Mouse (Mus musculus) neutrophil, adult 5-6 weeks (primary cell): ENCODE data around the gene Asap3. TPM values are rescaled to one million over a fixed set of nuclear protein-coding genes. Genes with fewer than 3 reads are reported as not detected.

Source experiments
- ATAC-seq: fragments of 151-379, 151-347 bp; 2 replicates; pipeline ENCODE4 v1.8.0; 2017; ENCODE audit warnings: mild to moderate bottlenecking, moderate TSS enrichment; ENCODE audit not compliant: insufficient number of reproducible peaks, poor library complexity, low FRiP score, severe bottlenecking; ENCODE audit errors: extremely low read depth
- total RNA-seq: library from RNA; stranded (forward); fragments of 200-1000 nt; gene quantifications from 2 replicates; pipeline ENCODE4 v1.2.3, GENCODE M21; 2017

Gene Asap3
- total RNA-seq, 1 experiment from 2014 or later: 0.12 TPM

DNA sequence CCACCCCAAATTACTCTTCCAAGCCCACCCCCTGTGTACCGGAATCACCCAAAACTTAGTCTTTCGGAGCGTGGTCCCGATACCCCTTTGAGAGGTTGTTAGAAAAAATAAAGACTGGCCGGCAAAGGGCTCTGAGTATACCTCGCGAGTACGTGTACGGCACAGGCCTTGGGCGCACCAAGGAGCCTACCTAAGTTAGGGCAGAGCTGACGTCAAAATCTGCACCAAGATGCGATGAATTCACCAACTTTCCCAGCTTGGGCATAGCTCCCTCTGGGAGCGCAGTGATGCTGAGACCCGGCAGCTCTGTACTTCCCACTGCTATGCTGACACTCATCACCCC, 41.2 kb downstream of the Asap3 start:
- ATAC-seq: no peak

DNA sequence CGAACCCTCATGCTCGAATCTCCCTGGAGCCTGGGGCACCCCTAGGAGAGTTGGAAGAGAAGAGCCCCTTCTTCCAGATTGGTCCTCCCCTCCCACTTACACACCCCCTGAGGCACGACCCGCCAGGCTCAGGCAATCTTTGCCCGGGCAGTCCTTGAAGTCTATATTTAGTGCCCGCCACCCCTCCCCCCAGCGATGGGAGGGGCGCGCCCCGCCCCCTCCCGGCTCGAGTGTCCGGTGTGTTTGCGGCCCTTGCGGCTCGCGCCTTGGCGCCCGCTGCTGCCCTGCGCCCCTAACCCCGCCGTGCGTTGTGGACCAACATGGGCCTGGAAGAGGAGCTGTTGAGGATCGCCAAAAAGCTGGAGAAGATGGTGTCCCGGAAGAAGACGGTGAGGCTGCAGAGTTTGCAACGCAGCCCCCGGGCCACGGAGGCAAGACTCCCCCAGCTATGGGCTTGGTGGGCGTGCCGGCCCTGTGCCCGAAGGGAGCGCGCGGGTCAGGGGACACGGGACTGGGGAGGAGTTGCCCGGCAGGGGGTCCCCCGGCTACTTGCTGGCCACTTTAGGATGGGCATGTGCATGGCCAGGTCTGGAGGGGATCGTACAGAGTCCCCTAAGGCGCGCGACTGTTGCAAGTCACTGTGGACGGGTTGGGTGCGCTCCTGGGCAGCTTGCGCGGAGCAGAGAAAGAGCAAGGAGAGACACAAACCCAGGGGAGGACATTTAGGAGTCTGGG, 41.7 kb downstream of the Asap3 start, which contains the start of gene Tcea3:
Tcea3 (plus strand) TSS at position 1 of the 735 bp plus-strand sequence.
- ATAC-seq: no peak

DNA sequence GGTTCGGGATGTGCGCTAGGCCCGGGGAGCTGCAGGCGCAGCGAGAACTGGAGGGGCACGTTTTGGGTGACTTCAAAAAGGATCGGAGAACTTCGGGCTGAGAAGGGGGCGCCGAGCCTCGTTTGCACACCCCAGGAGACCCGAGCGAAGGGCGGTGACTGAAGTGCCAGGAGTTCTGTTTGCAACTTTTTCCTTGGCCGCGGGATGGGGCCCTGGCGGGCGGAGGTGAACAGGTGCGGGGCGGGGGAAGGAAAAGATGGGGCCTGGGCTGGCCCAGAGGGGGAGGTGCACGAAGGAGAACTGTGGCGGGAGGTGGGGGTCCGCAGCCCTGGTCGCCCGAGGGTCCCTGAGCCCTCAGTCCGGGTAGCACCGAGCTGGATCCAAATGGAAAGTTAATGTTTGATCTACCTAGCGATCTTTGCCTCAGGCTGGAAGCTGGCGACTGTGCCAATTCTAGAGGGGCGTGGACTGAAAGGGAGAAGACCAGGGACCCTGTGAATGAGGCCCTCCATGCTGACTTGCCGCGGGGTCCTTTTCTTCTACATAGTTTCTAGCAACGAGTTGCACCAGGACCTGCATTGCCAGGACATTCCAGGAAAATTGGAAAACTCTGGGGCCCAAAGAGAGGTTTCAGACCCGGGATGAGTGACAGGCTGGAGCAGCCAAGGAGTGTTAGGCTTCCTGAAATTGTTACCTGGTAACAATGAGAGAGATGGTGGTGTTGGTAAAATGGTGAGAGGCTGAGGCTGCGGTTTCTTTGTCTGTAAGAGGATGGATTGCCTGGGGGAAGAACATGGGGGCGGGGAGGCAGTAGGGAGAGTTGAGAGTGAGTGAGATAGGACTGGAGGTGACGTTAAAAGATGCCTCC, 42.5 kb downstream of the Asap3 start:
- ATAC-seq: no peak

DNA sequence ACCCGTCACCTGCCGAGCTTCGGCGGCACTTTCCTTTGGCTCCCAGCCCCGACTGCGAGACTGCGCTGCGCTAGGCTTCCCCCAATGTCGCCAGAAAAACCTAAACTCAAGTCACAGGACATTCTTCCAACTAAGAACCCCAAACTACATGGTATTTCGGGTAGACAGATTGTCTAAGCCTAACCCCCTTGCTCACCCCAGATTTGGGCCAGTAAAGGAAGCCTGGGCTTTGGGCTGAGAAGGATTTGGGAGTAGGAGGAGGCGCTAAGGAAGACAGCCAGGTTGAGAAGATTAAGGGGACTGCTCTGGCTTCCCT, 43.1 kb downstream of the Asap3 start:
- no peak for ATAC-seq

DNA sequence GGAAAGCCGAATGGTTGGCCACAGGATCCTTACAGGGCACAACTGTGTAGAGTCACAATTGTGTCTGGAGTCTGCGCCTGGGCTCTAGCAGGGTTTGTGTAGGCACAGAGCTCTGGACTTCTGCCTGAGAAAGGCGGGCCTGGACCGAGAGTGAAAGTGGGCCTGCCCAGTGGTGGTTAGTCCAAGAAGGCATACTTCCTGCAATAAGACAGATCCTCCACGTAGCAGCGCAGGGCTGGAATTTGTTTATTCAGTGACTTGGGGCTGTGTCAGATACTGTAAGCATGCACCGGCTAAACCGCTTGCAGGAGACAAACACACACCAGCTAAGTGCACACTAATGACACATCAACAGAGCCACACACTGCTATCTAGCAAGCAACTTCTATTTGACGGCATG, 43.6 kb downstream of the Asap3 start:
- no peak for ATAC-seq

DNA sequence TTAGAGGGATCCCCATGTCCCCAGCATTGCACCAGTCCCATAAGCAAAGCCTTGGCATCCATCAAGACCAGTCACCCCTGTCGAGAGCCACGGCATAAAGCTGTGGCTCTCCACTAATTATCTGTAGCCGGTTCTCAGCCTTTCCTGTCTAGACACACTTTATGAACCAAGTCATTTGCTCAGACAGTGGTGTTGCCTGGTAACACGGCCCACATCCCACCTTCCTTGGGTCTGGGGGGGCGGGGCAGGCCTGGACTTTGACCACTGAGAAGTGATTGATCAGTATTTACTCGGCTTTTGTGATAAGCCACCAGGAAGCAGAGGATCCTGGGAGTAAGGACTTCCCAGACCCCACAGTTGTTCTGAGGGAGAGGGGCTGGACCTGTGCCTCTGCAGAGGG, 49.8 kb downstream of the Asap3 start:
- no peak for ATAC-seq

DNA sequence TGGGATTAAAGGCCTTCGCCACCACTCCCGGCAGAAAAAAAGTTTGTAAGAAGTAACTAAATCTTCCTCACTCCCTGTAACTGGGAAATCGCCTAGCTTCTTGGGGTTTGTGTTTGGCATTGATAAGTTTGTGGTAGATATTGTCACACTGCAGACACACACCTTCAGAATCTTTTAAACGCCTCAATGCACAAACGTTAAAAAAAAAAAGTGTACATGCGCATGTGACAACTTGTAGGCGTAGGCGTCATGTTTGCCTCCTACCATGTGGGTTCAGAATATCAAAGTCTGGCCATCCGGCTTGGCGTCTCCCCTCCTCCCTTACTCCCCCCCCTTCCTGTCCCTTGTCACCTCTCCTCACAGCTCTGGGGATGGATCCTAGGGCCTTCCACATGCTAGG, 50.5 kb downstream of the Asap3 start:
- ATAC-seq: no peak

DNA sequence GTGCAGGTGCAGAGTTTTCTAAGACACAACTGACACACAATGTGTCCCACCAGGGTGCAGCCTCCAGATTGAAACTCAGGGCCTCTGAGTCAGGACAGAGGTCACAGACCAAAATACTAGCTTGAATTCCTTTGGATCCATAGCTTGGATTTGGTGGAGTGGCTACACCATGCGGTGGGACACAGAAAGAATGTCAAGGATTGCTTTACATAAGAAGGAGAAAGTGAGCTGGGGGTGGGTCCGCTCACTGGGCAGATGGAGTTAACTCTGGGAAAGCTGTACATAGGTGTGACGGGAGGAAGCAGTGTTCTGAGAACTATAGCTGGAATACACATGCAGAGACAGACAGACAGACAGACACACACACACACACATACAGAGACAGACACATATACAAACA, 53.8 kb downstream of the Asap3 start:
- no peak for ATAC-seq

DNA sequence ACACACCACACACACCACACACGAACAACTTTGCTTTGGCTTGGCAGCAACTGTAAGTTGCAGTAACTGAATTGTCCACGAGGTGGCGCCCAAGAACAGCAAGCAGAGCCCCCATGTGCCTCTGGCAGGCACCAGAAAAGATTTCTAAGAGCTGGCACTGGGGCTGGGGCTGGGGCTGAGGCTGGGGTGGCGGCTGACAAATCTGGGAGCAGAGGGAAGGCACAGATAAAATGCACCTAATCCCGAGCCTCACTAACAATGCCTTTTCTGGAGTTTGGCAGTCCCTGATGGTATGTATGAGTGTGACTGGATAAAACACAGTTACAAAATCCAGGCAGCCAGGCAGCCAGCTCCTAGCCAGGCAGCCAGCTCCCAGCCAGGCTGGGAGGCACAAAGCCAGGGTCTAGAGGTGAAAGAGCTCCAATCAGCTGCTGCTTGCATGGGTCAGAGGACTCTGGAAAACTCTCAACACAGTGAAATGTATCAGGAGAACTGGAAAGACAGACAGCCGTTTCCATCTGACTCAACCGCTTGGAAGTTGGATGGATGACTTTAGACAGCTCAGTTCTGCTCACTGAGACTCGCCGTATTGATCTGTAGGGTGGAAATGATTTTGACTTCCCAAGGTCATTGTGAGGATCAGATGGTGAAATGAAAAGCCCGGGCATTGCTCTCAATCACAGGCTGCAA, 54.5 kb downstream of the Asap3 start:
- peak; percentile 75 for ATAC-seq

DNA sequence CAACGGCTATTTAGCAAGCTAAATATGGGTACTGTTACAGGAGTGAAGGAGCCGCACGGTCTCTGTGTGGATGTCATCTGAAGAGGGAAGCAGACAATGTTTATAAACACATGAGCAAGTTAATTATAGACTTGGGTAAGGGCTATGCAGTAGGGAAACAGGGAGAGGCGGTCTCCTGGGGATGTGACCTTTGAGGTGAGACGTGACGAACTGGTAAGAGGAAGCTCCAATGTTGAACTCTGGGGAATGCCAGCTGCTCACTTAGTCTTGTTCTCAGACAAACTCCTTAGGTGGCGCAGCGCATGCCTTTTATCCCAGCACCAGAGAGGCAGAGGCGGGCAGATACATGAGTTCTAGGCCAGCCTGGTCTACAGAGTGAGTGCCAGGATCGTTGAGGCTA, 55.7 kb downstream of the Asap3 start:
- ATAC-seq: no peak

DNA sequence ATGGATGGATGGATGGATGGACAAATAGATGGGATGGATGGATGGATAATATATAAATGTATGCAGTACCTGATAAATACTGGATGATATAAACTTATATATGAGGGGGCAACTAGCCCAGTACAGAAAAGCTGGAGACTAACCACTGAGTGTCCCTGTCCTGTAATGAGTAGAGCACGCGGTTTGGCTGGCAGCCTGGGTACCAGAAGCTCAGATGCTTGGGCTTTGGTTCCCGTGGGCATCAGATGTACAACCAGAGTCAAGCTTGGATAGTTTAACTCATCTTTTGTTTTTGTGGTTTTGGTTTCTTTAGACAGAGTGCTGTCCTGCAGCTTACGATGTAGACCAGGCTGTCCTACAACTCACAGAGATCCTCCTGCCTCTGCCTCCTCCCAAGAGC, 57.4 kb downstream of the Asap3 start:
- no peak for ATAC-seq

DNA sequence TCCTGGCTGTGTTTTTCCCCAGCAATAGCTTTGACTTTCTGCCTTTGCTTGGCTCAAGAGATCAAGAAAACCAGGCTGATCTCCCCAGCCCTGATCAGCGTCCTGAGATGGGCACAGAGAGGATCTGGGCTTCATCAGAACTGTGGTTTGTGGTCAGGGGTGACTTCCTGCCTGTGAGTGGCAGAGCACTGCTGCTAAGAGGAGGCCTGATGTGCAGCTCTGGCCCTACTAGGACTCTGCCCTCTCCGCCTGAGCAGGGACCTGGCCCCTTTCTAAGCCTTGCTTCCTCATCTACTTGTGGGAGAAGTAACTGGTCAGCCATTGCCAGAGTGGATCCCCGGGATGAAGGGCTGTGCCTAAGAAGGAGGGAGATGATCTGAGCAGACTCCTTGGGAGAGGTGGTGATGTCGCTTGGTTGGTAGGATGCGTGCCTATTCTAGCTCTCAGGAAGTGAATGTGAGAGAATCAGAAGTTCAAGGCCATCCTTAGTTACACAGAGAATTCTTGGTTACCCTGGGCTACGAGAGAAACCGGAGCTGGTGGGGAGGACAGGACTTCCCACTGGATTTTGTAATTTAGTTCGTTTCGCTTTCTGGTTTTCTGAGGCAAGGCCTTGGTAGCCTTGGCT, 60.7 kb downstream of the Asap3 start:
- ATAC-seq: peak; percentile 90

DNA sequence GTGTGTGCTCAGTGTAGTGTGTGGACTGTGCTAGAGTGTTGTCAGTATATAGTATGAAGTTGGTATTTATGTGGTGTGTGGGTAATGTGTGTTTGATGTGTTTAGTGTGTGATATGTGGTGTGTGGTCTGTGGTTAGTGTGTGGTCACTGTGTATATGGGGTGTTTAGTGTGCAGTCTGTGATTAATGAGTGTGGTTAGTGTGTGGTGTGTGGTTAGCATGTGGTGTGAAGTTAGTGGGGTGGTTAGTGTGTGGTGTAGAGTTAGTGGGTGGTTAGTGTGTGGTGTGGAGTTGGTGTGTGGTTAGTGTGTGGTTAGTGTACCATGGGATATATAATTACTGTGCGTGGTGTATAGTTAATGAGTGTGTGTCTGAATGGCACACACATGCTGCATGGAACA, 62.7 kb downstream of the Asap3 start:
- no peak for ATAC-seq

DNA sequence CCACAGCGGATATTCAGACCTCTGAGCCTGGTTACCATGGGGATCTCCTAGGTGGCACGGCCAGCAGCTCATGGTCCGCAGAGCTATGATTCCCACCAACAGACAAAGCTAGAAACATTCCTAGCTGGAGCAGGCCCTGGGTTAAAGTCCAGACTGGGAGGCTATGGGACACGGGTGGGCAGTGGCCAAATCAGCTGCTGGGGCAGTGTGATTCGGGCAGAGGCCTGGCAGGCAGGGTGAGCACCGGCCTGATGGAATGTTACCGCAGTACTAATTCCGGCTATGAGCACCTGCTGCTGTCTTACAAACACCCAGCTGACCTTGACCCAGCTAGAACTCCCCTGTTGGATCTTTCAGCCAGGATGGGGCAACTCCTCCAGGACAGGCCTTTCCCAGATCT, 64.5 kb downstream of the Asap3 start:
- no peak for ATAC-seq

DNA sequence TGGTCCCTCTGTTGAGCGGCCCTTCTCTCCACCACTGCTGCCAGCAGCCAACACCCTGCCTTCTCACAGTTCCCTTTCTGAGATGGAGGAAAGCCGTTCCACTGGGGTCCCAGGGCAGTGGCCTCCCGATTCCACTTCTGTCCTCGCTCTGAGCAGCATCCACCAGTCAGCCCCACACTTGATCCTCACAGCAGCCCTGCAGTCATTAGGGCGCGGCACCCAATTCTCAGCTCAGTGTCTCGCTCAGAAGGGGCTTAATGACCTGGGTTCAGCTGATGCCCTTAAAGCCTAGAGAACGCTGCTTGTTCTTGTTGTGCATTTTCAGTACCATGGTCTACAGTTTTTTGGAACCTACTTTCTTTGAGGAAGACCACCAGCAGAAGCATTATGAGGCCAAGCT, 74.9 kb downstream of the Asap3 start:
- no peak for ATAC-seq

DNA sequence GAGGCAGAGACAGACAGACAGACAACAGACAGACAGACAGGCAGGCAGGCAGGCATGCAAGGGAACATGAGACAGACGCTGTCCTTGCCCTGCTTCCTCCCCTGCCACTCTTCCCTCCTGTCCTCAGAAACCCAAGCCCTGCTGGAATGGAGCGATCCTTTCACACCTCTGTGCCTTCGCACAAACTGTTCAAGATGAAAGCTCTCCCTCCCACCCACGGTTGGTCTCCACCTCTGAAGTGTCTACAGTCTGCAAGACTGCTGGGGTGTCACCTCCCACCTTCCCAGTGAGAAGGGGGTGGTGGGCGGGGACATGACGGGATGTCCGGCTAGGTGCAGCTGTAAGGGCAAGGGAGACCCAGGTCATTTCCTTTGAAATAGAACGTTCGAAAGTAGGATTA, 75.4 kb downstream of the Asap3 start:
- ATAC-seq: no peak

DNA sequence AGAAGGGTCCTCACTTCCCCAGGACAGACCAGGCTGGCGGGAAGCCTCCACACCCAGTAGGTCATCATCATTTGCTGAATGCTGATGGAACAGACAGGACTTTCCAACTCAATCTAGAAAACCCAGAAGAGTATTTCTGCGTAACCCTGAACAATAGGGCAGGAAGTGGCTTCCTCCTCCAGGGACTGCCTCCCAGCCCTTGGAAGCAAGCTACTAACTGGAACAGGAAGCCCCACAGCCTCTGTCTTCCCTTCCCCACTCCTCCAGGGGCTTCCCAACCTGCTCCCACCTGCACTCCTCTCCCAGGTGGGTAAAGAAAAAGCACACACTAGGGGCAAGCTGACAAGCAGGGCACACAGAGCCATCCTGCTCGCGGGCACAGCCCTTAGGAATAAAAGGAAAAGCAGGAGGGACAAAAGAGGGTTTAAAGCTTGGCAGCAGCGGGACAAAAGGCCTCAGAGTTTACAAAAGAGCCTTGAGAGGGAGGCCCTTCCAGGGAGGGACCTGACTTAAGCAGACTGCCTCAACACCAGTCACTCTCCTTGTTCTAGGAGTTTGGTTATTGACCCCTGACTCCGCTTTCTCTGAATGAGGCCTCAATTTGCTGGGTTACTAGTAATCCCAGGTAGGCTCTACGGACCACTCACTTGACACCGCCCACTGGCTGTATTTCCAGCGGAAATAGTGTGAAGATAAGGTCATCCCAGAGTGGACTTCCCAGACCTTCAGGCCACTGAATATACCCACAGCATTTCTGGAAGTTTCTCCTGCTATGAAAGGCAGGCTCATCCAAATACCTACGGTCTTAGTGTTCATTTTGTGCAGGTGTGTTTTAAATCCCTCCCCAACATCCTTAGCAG, 76.7 kb downstream of the Asap3 start:
- ATAC-seq: no peak

DNA sequence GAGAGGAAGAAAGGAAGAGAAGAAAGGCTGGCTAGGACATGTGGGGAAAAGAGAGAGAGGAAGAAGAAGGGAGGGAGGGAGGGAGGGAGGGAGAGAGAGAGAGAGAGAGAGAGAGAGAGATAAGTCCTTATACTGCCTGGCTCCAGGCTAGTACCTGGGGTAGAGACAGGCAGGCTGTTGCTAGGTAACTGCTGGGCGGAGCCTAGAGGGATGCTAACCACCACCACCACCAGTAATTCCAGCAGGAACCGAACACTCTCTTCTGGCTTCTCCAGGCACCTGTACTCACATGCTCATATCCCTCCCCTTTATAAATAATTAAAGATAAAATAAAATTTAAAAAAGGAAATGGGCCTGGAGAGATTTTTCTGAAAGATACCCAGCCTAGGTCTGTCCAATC, 77.6 kb downstream of the Asap3 start:
- ATAC-seq: no peak

DNA sequence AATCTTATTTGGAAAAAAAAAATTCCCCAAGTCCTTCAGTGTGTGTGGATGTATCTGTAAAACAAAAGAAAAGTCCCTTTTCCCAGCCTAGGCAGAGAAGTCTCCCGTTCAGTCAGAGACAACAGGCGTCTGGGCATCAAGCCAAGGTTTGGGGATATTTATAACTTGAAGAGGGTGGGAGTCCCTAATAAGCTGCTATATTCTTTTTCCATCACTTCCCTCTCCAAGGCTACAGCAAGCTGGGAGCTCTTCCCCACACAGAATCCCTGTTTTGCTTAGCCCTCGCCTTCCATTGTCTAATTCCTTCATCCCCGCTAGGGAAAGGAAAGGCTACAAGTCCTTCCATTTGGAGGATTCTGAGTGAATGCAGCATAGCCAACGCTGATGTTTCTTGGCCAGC, 78.3 kb downstream of the Asap3 start, which contains the start of gene Zfp46:
Zfp46 (plus strand) TSS at position 229 of the 400 bp plus-strand sequence.
- ATAC-seq: no peak
